Mouse (Mus musculus) liver, postnatal 0 days (tissue): ENCODE data around the gene Mettl7b. TPM values are rescaled to one million over a fixed set of nuclear protein-coding genes. Genes with fewer than 3 reads are reported as not detected.
A peak's percentile ranks its signal among the peaks of the same experiment; 100 is the strongest.

Experiments used
- ATAC-seq: fragments of 200-750 bp; cut with Nextera tagmentation; 2 replicates; pipeline ENCODE4 v1.8.0; 2017; ENCODE audit warnings: mild to moderate bottlenecking, moderate library complexity
- DNase-seq: peaks from one replicate; pipeline ENCODE4 v3.0.0-alpha.2; 2016
- H3K27ac ChIP-seq: fragments of 300-500 bp; sonication (generic); 2 replicates; pipeline ENCODE4 v1.5.1; 2014; ENCODE audit warnings: antibody characterized with exemption, moderate library complexity, mild to moderate bottlenecking, low read depth
- H3K27me3 ChIP-seq: fragments of 300-500 bp; sonication (generic); 2 replicates; pipeline ENCODE4 v1.6.1; 2014; ENCODE audit warnings: low read length, control low read depth, mixed read lengths; ENCODE audit not compliant: insufficient read depth
- H3K36me3 ChIP-seq: fragments of 300-500 bp; sonication (generic); replicated peaks from 2 replicates; pipeline ENCODE4 v1.6.1; 2014; ENCODE audit warnings: mild to moderate bottlenecking, control low read depth, low read length, moderate library complexity, mixed read lengths; ENCODE audit not compliant: insufficient read depth
- H3K4me1 ChIP-seq: fragments of 300-500 bp; sonication (generic); 2 replicates; pipeline ENCODE4 v1.6.1; 2014; ENCODE audit warnings: antibody characterized with exemption, mild to moderate bottlenecking, control low read depth; ENCODE audit not compliant: insufficient read depth
- H3K4me2 ChIP-seq: fragments of 300-500 bp; sonication (generic); 2 replicates; pipeline ENCODE4 v1.6.1; 2014; ENCODE audit warnings: low read depth, mild to moderate bottlenecking, low read length, moderate library complexity, mixed read lengths
- H3K4me3 ChIP-seq: fragments of 300-500 bp; sonication (generic); 2 replicates; pipeline ENCODE4 v1.5.1; 2014; ENCODE audit warnings: low read depth, low read length
- H3K9ac ChIP-seq: fragments of 300-500 bp; sonication (generic); replicated peaks from 2 replicates; pipeline ENCODE4 v1.6.1; 2014; ENCODE audit warnings: mild to moderate bottlenecking, moderate library complexity
- H3K9me3 ChIP-seq: fragments of 300-500 bp; sonication (generic); 2 replicates; pipeline ENCODE4 v1.6.1; 2016; ENCODE audit warnings: mild to moderate bottlenecking, control low read depth, low read length, mixed read lengths
- CTCF ChIP-seq: sonication (generic); IDR thresholded peaks from 2 replicates; pipeline ENCODE4 v1.5.1; 2016; ENCODE audit warnings: antibody characterized with exemption, low read depth
- EP300 ChIP-seq: IDR thresholded peaks from 2 replicates; pipeline ENCODE4 v1.6.1; 2016; ENCODE audit warnings: antibody characterized with exemption, low read depth, mild to moderate bottlenecking
- WGBS: fragments of 180-500 bp; shearing (Covaris S2); extraction: QIAGEN DNeasy Blood & Tissue Kit; methylation state at CpG from one replicate; pipeline ENCODE4 v1.1.7; 2014; ENCODE audit not compliant: insufficient replicate concordance; 5-methylcytosine and 5-hydroxymethylcytosine counted together
- polyA plus RNA-seq: library from polyadenylated mRNA; unstranded; fragments of >200 nt; fragmentation: Nextera tagmentation; extraction: Ambion mirVana; gene quantifications from 2 replicates; pipeline ENCODE4 v1.2.1, GENCODE M21; 2015

Mettl7b gene
- 29.9 and 33.3 TPM in 2 replicates for polyA plus RNA-seq

GRCm38 (mm10) chr10:128960590-128961584 is at the start of gene Mettl7b:
Gene Mettl7b, minus strand, starts transcription at chr10:128960988.
- 57% methylated on average over 12 of the region's 12 CpGs for WGBS

GRCm38 (mm10) chr10:129010288-129010841 is 49.6 kb upstream of the Mettl7b start, which contains the start of gene Olfr763:
Gene Olfr763, plus strand, starts transcription at chr10:129010791.
- ATAC-seq (no peak), DNase-seq (no peak)
- no peaks in the 10 kb centered on the region for H3K36me3 ChIP-seq
- TF ChIP-seq EP300 (no peak), CTCF (no peak)
- H3K4me2 ChIP-seq = no peak within 1 kb of the TSS
- no peak within 1 kb of the TSS for H3K9ac ChIP-seq
- no peak within 1 kb of the TSS for H3K27ac ChIP-seq
- 57% methylated on average over 2 of the region's 2 CpGs for WGBS
- no peak within 1 kb of the TSS for H3K4me3 ChIP-seq
- H3K4me1 ChIP-seq = no peaks in the 10 kb centered on the region
- H3K27me3 ChIP-seq = no peaks in the 10 kb centered on the region
- no peaks in the 10 kb centered on the region for H3K9me3 ChIP-seq

More at GRCm38 (mm10) chr10:128960590-128961584, at the start of gene Mettl7b:
- Histone ChIP-seq H3K27ac (no peak within 1 kb of the TSS), H3K27me3 (peaks cover 10% of the 10 kb centered on the region), H3K4me3 (no peak within 1 kb of the TSS), H3K4me1 (peaks cover 11% of the 10 kb centered on the region), H3K9me3 (no peaks in the 10 kb centered on the region), H3K36me3 (no peaks in the 10 kb centered on the region), H3K4me2 (0 out of 2 replicates have a peak within 1 kb of the TSS, but pooled peaks have one; percentile 6), H3K9ac (no peak within 1 kb of the TSS)
- TF ChIP-seq CTCF (no peak), EP300 (no peak)
- no peak for DNase-seq
- no peak for ATAC-seq

DNA sequence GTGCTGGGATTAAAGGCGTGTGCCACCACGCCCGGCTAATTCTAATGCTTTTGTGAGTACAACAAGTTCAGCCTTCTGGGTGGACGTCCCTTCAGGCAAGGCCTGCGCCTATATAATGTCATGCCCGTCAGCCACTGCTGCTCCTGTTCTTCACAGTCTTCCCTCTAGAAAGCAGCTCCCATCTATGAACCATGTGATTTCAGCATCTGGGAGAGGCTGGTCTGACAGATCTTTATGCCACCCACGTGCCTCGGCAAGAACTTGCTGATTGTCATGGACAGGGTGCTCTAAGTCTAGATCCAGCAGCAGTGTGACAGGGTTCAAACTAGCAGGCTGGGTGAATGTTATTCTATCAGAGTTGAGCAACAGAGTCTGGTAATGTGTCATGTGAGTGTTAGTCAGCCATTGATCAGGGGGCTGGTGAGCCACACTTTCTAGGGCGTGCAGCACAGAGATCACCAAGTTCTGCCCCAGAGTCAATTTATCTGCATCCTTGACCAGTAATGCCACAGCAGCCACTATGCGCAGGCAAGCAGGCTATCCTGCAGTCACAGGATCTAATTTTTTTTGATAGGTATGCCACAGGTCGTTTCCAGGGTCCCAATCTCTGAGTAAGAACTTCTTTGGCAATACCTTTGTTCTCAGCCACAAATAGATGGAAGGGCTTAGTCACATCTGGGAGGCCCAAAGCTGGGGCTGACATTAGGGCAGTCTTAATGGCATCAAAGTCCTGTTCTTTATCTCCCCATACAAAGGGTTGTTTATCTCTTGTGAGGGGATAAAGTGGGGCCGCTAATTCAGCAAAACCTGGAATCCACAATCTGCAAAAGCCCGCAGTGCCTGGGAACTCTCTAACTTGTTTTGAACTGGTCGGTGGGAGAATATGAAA is 43.5 kb upstream of the Mettl7b start:
- H3K4me1 ChIP-seq = no peaks in the 10 kb centered on the region
- no peak overlapping the region for H3K4me2 ChIP-seq
- ATAC-seq (peak; percentile 88), DNase-seq (no peak)
- no peak overlapping the region for H3K4me3 ChIP-seq
- no peaks in the 10 kb centered on the region for H3K27me3 ChIP-seq
- 72% methylated on average over 14 of the region's 14 CpGs for WGBS
- no peaks in the 10 kb centered on the region for H3K36me3 ChIP-seq
- no peak overlapping the region for H3K27ac ChIP-seq
- H3K9me3 ChIP-seq = no peaks in the 10 kb centered on the region
- TF ChIP-seq EP300 (no peak), CTCF (no peak)
- H3K9ac ChIP-seq = no peak overlapping the region

DNA sequence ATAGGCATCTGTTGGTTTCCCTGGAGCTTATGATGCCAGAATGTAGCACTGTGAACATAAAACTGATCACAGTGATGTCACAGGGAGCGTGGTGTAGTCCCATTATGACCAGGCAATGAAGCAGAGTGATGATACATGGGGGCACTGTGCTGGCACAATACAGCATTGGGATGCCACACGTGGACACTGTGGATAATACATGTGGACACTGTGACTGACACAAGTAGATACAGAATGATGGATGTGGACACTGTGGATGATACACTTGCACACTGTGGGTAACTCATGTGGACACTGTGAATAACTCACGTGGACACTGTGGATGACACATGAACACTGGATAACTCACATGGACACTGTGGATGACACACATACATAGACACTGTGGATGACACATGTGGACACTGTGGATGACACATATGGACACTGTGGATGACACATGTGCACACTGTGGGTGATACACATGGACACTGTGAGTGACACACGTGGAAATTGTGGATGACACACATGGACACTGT is 35.8 kb upstream of the Mettl7b start:
- H3K9ac ChIP-seq = no peak overlapping the region
- DNase-seq = no peak
- ATAC-seq = no peak
- H3K4me1 ChIP-seq = no peaks in the 10 kb centered on the region
- H3K27ac ChIP-seq = no peak overlapping the region
- H3K4me3 ChIP-seq = no peak overlapping the region
- no peaks in the 10 kb centered on the region for H3K36me3 ChIP-seq
- H3K9me3 ChIP-seq = no peaks in the 10 kb centered on the region
- no peaks in the 10 kb centered on the region for H3K27me3 ChIP-seq
- no peak overlapping the region for H3K4me2 ChIP-seq
- WGBS = 65% methylated on average over 4 of the region's 4 CpGs
- TF ChIP-seq CTCF = no peak
- TF ChIP-seq EP300 = no peak

DNA sequence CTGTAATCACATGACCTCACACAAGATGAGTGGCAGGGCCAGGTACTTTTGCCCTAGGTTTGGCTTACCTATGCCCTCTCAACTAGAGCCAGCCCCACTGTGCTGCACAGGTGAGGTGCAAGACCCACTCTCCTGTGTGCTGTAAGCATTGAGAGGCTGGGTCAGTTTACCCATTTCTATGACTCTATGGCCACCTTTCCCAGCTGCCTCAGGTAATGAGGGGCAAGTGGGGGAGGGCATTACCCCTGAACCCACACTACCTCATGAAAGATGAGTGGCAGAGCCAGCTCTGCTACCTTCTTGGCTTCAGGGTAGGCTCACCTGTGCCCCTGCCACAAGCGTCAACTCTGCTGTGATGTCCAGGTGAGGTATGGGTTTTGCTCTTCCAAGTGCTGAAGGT is 35.0 kb upstream of the Mettl7b start:
- TF ChIP-seq CTCF (no peak), EP300 (no peak)
- Histone ChIP-seq H3K36me3 (no peaks in the 10 kb centered on the region), H3K9me3 (no peaks in the 10 kb centered on the region), H3K27ac (no peak overlapping the region), H3K9ac (no peak overlapping the region), H3K4me1 (no peaks in the 10 kb centered on the region), H3K4me2 (no peak overlapping the region), H3K27me3 (no peaks in the 10 kb centered on the region), H3K4me3 (no peak overlapping the region)
- ATAC-seq (no peak), DNase-seq (no peak)
- 84% methylated on average over 1 of the region's 1 CpGs for WGBS
